Mouse (Mus musculus) lung, embryonic 16.5 days (tissue): ENCODE measurements around the gene Ovch2. TPM values are rescaled to one million over a fixed set of nuclear protein-coding genes. Genes with fewer than 3 reads are reported as not detected.
A peak's percentile ranks its signal among the peaks of the same experiment; 100 is the strongest.

Source experiments
- ATAC-seq: fragments of 200-750 bp; cut with Nextera tagmentation; 2 replicates; pipeline ENCODE4 v1.8.0; 2017; ENCODE audit warnings: low read depth, mild to moderate bottlenecking, moderate library complexity
- H3K27ac ChIP-seq: fragments of 300-500 bp; sonication (generic); 2 replicates; pipeline ENCODE4 v1.5.1; 2014; ENCODE audit warnings: mild to moderate bottlenecking, control low read depth, low read length
- H3K27me3 ChIP-seq: fragments of 300-500 bp; sonication (generic); 2 replicates; pipeline ENCODE4 v1.6.1; 2014; ENCODE audit warnings: low read depth, low read length, mixed read lengths; ENCODE audit not compliant: control insufficient read depth, insufficient read depth
- H3K36me3 ChIP-seq: fragments of 300-500 bp; sonication (generic); 2 replicates; pipeline ENCODE4 v1.6.1; 2014; ENCODE audit warnings: low read length; ENCODE audit not compliant: control insufficient read depth, insufficient read depth
- H3K4me1 ChIP-seq: fragments of 300-500 bp; sonication (generic); replicated peaks from 2 replicates; pipeline ENCODE4 v1.6.1; 2014; ENCODE audit warnings: low read length, mixed read lengths; ENCODE audit not compliant: control insufficient read depth, insufficient read depth
- H3K4me2 ChIP-seq: fragments of 300-500 bp; sonication (generic); 2 replicates; pipeline ENCODE4 v1.6.1; 2014; ENCODE audit warnings: low read depth, low read length, control low read depth
- H3K4me3 ChIP-seq: fragments of 300-500 bp; sonication (generic); 2 replicates; pipeline ENCODE4 v1.5.1; 2014; ENCODE audit warnings: mild to moderate bottlenecking, low read length, control low read depth
- H3K9ac ChIP-seq: fragments of 300-500 bp; sonication (generic); 2 replicates; pipeline ENCODE4 v1.6.1; 2014; ENCODE audit warnings: low read length, control low read depth
- H3K9me3 ChIP-seq: fragments of 300-500 bp; sonication (generic); 2 replicates; pipeline ENCODE4 v1.6.1; 2016; ENCODE audit warnings: low read length; ENCODE audit not compliant: control insufficient read depth
- WGBS: fragments of 180-500 bp; shearing (Covaris S2); extraction: QIAGEN DNeasy Blood & Tissue Kit; methylation state at CpG from one replicate; pipeline ENCODE4 v1.1.7; 2014; 5-methylcytosine and 5-hydroxymethylcytosine counted together
- polyA plus RNA-seq: library from polyadenylated mRNA; unstranded; fragments of >200 nt; fragmentation: Nextera tagmentation; extraction: Ambion mirVana; gene quantifications from 2 replicates; pipeline ENCODE4 v1.2.1, GENCODE M21; 2015

The Ovch2 gene
- polyA plus RNA-seq, 1 experiment from 2014 or later = not detected

DNA sequence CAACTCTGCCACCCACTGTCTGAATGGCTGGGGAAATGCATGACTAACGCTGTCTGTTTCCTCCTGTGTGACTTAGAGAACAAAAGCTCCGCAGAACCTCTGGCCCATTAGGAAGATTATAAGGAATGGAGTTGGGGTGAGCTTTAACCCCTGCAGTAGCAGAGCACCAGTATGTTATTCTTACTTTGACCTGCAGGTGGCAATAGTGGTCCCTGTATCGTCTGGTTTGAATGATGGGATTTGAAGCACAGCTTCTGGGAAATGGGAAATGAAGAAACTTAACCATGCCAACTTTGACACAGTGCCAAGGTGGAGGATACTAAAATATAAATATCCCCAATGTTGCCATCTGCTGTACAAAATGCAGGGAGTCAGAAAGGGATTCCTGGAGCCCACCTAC lies 51.7 kb downstream of the Ovch2 start:
- no peaks in the 10 kb centered on the region for H3K36me3 ChIP-seq
- ATAC-seq = no peak
- H3K9me3 ChIP-seq = no peaks in the 10 kb centered on the region
- no peak overlapping the region for H3K4me3 ChIP-seq
- H3K4me1 ChIP-seq = no peaks in the 10 kb centered on the region
- no peak overlapping the region for H3K27ac ChIP-seq
- no peak overlapping the region for H3K9ac ChIP-seq
- WGBS = 6% methylated on average over 3 of the region's 3 CpGs
- no peak overlapping the region for H3K4me2 ChIP-seq
- no peaks in the 10 kb centered on the region for H3K27me3 ChIP-seq

DNA sequence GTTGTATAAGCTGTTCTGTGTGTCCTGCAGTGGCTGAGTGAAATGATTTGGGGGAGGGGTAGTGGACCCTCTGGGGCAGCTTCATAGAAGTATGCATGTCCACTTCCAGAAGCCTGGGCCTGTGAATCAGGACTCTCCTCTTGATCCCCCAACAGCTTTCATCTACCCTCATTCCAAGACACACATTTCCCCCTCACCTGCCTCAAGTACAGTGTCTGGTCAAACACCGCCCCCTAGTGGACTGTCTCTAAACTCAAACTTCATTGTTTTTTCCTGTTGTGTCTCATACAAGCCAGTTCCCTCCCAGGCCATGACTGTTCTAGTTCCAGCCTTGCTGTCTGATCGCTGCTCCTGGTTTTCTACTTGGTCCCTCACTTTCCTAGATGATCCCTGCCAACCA lies 53.1 kb downstream of the Ovch2 start:
- Histone ChIP-seq H3K36me3 (peaks cover 4% of the 10 kb centered on the region), H3K27me3 (no peaks in the 10 kb centered on the region), H3K4me1 (no peaks in the 10 kb centered on the region), H3K9me3 (no peaks in the 10 kb centered on the region), H3K4me3 (no peak overlapping the region), H3K27ac (no peak overlapping the region), H3K4me2 (no peak overlapping the region), H3K9ac (no peak overlapping the region)
- ATAC-seq = peak; percentile 16; the same call in 1 of the 2 replicates
- 17% methylated on average over 2 of the region's 2 CpGs for WGBS

DNA sequence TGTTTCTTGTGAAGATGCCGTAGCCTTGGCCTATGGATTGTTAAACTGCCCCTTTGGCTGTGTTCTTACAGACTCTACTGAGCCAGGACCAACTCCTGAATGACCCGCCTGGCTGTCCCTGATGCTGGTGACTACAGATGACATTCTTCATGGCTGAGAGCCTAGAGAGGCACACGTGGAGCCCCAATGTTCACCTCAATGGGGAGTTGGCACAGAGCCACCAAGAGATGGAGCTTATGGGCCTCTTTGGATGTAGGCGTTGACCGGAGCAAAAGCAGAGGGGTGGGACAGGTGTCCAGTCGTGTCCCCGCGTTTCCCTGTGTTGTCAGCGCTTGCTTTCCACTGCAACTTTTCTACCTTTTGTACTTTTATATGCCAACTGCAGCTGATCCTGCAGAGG lies 53.5 kb downstream of the Ovch2 start:
- H3K4me3 ChIP-seq = no peak overlapping the region
- no peak overlapping the region for H3K4me2 ChIP-seq
- 76% methylated on average over 9 of the region's 9 CpGs for WGBS
- peaks cover 6% of the 10 kb centered on the region for H3K36me3 ChIP-seq
- H3K27ac ChIP-seq = no peak overlapping the region
- ATAC-seq = no peak
- no peak overlapping the region for H3K9ac ChIP-seq
- no peaks in the 10 kb centered on the region for H3K9me3 ChIP-seq
- H3K27me3 ChIP-seq = no peaks in the 10 kb centered on the region
- no peaks in the 10 kb centered on the region for H3K4me1 ChIP-seq

- H3K4me1 ChIP-seq = no peaks in the 10 kb centered on the region
- no peak overlapping the region for H3K4me2 ChIP-seq
- no peaks in the 10 kb centered on the region for H3K27me3 ChIP-seq
- WGBS = 82% methylated on average over 8 of the region's 8 CpGs
- no peak overlapping the region for H3K9ac ChIP-seq
- no peaks in the 10 kb centered on the region for H3K9me3 ChIP-seq
- H3K4me3 ChIP-seq = no peak overlapping the region
- H3K27ac ChIP-seq = no peak overlapping the region
- no peak for ATAC-seq
- peaks cover 6% of the 10 kb centered on the region for H3K36me3 ChIP-seq
Measured at GRCm38 (mm10) chr7:107746036-107746435, 55.0 kb downstream of the Ovch2 start.

- Histone ChIP-seq H3K4me1 (no peaks in the 10 kb centered on the region), H3K9ac (no peak overlapping the region), H3K4me2 (no peak overlapping the region), H3K4me3 (no peak overlapping the region), H3K27me3 (no peaks in the 10 kb centered on the region), H3K9me3 (no peaks in the 10 kb centered on the region), H3K36me3 (peaks cover 6% of the 10 kb centered on the region), H3K27ac (no peak overlapping the region)
- WGBS = 70% methylated on average over 2 of the region's 2 CpGs
- no peak for ATAC-seq
Measured at GRCm38 (mm10) chr7:107745111-107745510, 55.9 kb downstream of the Ovch2 start.

- H3K9ac ChIP-seq = no peak overlapping the region
- H3K4me1 ChIP-seq = no peaks in the 10 kb centered on the region
- no peak for ATAC-seq
- H3K27me3 ChIP-seq = no peaks in the 10 kb centered on the region
- no peak overlapping the region for H3K27ac ChIP-seq
- peaks cover 7% of the 10 kb centered on the region for H3K36me3 ChIP-seq
- WGBS = 71% methylated on average over 4 of the region's 4 CpGs
- no peaks in the 10 kb centered on the region for H3K9me3 ChIP-seq
- H3K4me2 ChIP-seq = no peak overlapping the region
- H3K4me3 ChIP-seq = no peak overlapping the region
Measured at GRCm38 (mm10) chr7:107744454-107744853, 56.6 kb downstream of the Ovch2 start.

GRCm38 (mm10) chr7:107742963-107743465 lies 58.0 kb downstream of the Ovch2 start:
- Histone ChIP-seq H3K9ac (no peak overlapping the region), H3K9me3 (no peaks in the 10 kb centered on the region), H3K27ac (no peak overlapping the region), H3K27me3 (no peaks in the 10 kb centered on the region), H3K4me2 (no peak overlapping the region), H3K4me1 (no peaks in the 10 kb centered on the region), H3K36me3 (peaks cover 8% of the 10 kb centered on the region), H3K4me3 (no peak overlapping the region)
- no peak for ATAC-seq
- WGBS = 85% methylated on average over 10 of the region's 10 CpGs

DNA sequence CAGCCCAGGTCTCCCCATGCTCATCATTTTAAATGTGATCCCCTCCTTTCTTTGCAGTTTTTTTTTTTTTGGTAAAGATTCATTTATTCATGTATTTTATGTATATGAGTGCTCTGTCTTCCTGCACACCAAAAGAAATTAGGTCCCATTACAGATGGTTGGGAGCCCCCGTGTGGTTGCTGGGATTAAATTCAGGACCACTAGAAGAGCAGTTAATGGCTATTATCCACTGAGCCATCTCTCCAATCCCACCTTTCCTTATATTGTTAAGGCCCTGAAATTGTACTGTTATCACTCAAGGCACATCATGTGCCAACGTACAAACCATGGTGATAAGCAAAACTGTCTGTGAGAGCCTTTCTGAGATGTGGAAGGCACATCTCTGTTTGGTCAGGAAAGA lies 62.3 kb downstream of the Ovch2 start:
- ATAC-seq = no peak
- H3K4me1 ChIP-seq = no peaks in the 10 kb centered on the region
- H3K9ac ChIP-seq = no peak overlapping the region
- H3K9me3 ChIP-seq = no peaks in the 10 kb centered on the region
- H3K27ac ChIP-seq = no peak overlapping the region
- no peaks in the 10 kb centered on the region for H3K27me3 ChIP-seq
- no peak overlapping the region for H3K4me2 ChIP-seq
- WGBS = 32% methylated on average over 2 of the region's 2 CpGs
- peaks cover 8% of the 10 kb centered on the region for H3K36me3 ChIP-seq
- no peak overlapping the region for H3K4me3 ChIP-seq

DNA sequence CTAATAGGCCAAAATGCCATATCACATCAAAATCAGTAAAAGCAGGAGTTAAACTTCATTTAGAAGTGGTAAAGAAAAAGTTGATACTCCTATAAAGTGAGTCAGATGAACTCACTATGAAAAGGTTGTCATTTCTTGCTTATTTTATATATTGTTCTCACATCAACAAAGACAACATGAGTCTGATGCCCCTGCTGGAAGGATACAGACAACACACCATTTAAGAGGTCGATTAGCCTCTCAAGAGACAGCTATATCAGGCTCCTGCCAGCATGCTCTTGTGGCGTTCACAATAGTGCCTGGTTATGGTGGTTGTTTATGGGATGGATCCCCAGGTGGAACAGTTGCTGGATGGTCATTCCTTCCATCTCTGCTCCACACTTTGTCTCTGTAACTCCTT lies 67.8 kb downstream of the Ovch2 start:
- Histone ChIP-seq H3K4me2 (no peak overlapping the region), H3K27me3 (no peaks in the 10 kb centered on the region), H3K9me3 (no peaks in the 10 kb centered on the region), H3K9ac (no peak overlapping the region), H3K36me3 (peaks cover 2% of the 10 kb centered on the region; the same call in 1 of the 2 replicates), H3K4me3 (no peak overlapping the region), H3K4me1 (peaks cover 7% of the 10 kb centered on the region; the same call in 1 of the 2 replicates), H3K27ac (no peak overlapping the region)
- WGBS = 69% methylated on average over 2 of the region's 2 CpGs
- ATAC-seq = no peak
